Mouse (Mus musculus) thymus, postnatal 4 days (tissue): Measurements from ENCODE around the gene Shld2.
"Not testable (repeated sequence)": the region's sequence is repeated elsewhere in the genome, so short reads cannot be mapped to it uniquely, and the experiment has no call there.

Experiments used
- DNase-seq: peaks from one replicate; pipeline ENCODE4 v3.0.0; 2021

Shld2 gene

GRCm38 (mm10) chr14:34318113-34318512 lies 7.8 kb upstream of the Shld2 start:
- DNase-seq = no peak

DNA sequence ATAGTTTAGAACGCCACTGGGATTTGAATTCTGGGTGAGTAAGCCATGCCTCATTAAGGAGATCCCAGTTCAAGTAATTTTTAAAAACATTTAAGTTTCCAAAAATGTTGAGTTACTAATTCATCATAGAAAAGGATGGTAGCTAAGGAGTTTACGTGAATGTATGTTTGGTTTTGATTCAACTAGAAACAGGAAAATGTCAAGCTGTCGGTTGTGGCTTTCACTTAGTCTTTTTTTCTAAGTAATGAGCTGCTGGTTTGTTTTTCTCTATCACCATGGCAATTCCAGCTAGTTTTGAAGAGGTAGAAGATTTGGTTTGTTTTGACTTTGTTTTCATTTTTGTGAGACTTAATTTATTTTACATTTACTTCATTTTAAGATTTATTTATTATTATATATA lies 7.1 kb upstream of the Shld2 start:
- no peak for DNase-seq

GRCm38 (mm10) chr14:34316346-34316745 lies 6.1 kb upstream of the Shld2 start:
- no peak for DNase-seq

- DNase-seq = no peak
These were observed 4.5 kb upstream of the Shld2 start for GRCm38 (mm10) chr14:34314796-34315195.

DNA sequence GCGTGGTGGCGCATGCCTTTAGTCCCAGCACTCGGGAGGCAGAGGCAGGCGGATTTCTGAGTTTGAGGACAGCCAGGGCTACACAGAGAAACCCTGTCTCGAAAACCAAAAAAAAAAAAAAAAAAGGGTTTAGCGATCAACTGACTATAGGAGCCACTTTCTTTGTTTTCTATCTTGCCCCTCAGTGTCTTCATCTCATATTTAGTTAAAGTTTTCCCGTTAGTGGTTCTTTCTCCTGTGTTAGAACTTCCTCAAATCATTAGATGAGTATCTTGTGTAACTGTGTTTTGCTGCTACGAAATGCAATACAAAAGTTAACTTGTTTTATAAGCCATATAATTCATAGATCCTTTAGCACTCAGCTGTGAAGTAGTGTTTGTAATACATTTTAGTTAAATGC lies 4.1 kb upstream of the Shld2 start:
- DNase-seq = not testable (repeated sequence)

DNA sequence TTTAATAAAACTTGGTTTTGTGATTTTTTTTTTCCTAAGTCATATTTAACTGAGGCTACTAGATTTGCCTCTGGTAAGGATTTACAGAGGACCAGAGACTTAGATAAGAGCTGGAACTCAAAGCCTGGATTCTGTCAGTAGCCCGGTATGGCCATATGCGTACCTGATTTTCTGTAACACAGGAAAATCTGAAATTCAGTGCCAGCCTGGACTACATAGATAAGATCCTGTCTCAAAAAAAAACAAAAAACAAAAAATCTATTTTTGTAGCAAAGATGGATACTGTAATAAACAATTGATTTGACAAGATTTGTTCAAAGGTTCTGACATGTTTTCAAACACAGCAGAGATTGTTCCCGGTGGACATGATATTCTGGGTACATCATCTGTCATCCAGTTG lies 3.3 kb upstream of the Shld2 start:
- DNase-seq = no peak

- no peak for DNase-seq
These were observed 2.2 kb upstream of the Shld2 start for GRCm38 (mm10) chr14:34312339-34313048.

- no peak for DNase-seq
These were observed 1.4 kb upstream of the Shld2 start for GRCm38 (mm10) chr14:34311691-34312090.

- DNase-seq = peak; percentile 67
These were observed 833 bp upstream of the Shld2 start for GRCm38 (mm10) chr14:34311021-34311631.

DNA sequence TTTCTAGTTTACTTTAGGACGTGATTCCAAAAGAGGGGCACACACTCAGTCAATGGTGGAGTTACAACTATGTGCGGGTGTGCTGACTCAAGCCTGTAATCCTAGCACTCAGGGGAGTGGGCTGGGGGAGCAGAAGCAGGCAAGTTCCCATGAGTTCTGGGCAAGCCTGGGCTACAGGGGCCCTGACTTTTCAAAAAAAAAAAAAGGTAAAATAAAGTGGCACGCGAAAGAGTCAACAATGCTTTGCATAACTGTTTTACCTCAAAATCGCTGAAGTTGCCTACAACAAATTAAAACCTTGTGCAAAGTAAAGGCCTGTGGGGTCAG lies 423 bp downstream of the Shld2 start:
- no peak for DNase-seq

- no peak for DNase-seq
These were observed 1.0 kb downstream of the Shld2 start for GRCm38 (mm10) chr14:34309266-34309665.

- DNase-seq = no peak
These were observed 7.0 kb downstream of the Shld2 start for GRCm38 (mm10) chr14:34303265-34303680.

GRCm38 (mm10) chr14:34302681-34303242 lies 7.5 kb downstream of the Shld2 start:
- DNase-seq = no peak

DNA sequence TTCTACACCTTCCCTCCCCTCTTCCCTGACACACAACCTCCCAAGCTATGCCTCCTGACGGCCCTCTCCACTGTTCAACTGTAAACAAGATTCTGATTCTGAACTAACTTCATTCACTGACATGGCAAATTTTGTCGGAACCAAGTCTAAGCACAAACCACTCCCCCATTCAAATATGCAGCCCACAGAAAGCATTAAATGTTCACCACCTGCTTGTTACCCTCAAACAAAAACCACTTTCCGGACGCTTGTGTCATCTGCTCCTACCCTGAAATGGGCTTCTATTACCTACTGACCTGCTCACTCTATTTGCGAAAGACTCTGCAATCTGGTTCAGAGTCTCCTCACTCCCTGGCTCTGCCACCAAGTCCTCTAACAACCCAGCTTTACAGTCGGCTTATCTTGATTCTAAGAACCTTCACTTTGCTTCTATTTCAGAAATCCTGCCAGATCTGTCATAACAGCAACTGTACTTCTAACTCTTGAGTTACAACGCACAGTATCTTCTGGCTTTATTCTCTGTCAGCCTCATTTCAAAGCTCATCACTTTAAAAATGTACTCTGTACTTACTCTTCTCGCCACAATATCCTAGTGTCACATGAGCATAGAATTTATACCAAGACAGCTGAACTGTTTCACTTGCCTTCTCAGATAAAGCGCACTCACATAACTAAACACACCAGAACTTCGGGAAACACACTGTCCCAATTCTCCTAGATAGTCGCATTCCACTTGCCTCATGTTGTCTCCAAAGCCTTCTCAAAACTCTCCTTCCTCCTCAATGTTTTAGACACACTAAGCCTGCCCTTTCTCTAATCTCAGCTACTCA lies 11.2 kb downstream of the Shld2 start:
- DNase-seq = no peak

- DNase-seq = no peak
These were observed 12.7 kb downstream of the Shld2 start for GRCm38 (mm10) chr14:34297634-34298033.

DNA sequence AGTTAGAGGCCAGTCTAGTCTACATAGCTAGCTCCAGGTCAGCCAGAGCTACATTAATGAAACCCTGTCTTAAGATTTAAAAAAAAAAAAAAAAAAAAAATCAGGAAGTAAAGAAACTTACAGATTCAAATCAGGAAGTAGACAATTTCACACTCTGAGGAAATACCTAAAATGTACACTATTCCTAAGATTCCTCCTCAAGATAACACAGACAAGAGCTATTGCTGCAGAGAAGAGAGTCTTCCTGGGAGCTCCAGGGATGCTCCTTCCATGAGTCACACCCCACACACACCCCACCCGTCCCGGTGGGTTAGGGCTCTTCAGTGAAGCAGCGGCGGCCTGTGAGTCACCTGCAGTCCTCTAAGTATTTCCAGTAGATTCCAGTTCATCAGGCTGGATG lies 13.3 kb downstream of the Shld2 start:
- no peak for DNase-seq

DNA sequence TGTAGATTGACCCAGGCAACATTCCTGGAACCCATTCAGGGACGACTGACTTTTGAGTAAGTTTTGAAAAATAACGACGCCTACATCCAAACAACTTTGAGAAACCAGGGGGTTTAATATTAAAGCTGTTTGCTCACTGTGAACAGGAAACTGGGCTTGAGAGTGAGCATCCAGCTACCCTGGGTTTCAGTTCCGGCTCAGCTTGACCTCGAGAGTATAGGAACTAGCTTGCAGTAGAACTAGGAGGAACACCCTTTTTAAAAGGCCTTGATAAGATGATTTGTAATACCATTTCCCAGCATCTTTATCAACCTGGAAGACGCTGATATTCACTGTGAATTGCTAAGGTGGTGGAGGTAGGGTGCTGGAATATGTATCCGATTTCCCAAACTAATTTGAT lies 13.9 kb downstream of the Shld2 start:
- no peak for DNase-seq

DNA sequence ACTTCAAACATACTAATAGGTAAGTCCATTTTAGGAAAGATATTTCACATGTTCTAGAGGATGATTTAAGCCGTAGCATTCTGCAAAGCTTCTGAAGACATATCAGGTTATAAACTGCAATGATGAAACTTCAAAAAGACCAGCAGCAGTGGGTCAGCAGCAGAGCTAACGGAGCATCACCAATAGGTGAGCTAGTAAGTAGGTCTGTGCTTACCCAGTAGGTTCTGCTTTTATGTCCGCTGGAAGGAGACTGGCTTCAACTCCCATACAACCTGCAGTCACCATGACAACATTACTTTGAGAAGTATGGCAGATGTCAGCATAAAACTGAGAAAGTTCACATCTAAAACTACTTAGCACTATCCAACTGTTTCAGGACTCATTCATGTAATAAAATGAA lies 16.7 kb downstream of the Shld2 start:
- DNase-seq = no peak

DNA sequence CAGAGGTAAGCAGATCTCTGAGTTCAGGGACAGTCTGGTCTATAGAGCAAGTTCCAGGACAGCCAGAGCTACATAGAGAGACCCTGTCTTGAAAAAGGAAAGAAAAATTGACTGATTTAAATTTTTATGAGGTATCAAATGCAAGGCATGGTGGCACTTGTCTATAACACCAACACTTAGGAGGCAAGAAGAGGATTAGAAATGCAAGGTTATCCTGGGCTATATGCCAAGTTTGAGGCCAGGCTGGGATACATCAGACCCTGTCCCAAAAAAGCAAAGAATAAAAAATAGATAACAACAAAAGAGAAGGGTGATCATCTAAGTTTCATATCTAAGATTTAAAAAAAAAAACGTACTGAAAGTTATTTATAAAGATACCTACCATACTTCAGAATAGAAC lies 20.1 kb downstream of the Shld2 start:
- no peak for DNase-seq

GRCm38 (mm10) chr14:34289259-34290015 lies 20.9 kb downstream of the Shld2 start:
- DNase-seq = no peak

- DNase-seq = no peak
These were observed 21.9 kb downstream of the Shld2 start for GRCm38 (mm10) chr14:34288396-34288795.

DNA sequence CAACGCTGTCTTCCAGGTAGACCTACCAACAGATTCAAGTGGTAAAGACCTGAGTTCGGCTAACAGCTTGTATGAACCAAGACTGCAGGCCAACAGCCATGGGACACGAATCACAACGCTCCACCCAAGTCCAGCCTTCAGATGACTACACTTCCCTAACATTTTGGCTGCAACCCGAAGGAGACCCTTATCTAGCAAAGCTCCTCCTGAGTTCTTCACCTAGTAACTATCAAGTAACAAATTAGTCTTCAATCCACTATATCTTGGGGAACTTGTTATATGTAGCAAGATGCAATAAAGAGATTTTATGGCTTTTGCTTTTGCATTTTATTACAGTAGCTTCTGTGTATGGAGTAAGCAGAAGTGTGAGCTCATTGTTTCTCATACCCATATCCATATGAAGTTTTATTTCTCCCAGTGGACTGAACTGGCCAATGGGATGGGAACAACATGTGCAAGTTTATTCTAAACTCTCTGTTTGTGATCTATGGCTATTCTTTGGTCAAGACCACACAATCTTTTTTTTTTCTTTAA lies 28.5 kb downstream of the Shld2 start:
- no peak for DNase-seq

GRCm38 (mm10) chr14:34280798-34281197 lies 29.5 kb downstream of the Shld2 start:
- no peak for DNase-seq
